Mouse (Mus musculus) adrenal gland, adult 2 months (tissue): ENCODE results near the gene Rgs6. TPM values are rescaled to one million over a fixed set of nuclear protein-coding genes. Genes with fewer than 3 reads are reported as not detected.
A peak's percentile ranks its signal among the peaks of the same experiment; 100 is the strongest.

Source experiments
- DNase-seq: peaks from one replicate; pipeline ENCODE4 v3.0.0; 2021
- polyA plus RNA-seq: library from polyadenylated mRNA; depleted of rRNA; stranded (reverse); fragments of >200 nt; gene quantifications from 2 replicates; pipeline ENCODE4 v1.2.3, GENCODE M21; 2012
- total RNA-seq, 2 experiments: library from RNA; stranded (reverse); gene quantifications; 2 replicates each; pipeline ENCODE4 v1.2.3; 2021

Rgs6 gene
- total and polyA plus RNA-seq, 3 experiments: 0.16 to 0.76 (median 0.75) TPM

DNA sequence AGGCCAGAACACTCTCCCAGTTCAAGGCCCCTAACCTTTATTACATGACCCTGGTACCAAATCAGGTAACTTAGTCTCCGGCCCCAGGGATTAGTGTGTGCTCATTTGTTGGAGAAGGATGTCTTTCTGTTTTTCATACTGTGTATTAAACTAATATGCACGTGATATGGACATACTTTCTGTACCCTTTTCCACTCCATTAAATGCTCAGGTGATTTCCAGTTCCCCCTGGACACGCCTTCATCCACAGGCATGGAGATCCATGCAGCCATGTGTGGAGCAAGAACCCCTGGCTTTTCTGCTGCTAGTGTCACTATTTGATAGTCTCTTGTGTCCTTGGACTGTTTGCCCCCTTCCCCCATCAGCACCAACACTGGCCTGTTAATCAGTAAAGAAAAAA, 390.2 kb downstream of the Rgs6 start:
- no peak for DNase-seq

DNA sequence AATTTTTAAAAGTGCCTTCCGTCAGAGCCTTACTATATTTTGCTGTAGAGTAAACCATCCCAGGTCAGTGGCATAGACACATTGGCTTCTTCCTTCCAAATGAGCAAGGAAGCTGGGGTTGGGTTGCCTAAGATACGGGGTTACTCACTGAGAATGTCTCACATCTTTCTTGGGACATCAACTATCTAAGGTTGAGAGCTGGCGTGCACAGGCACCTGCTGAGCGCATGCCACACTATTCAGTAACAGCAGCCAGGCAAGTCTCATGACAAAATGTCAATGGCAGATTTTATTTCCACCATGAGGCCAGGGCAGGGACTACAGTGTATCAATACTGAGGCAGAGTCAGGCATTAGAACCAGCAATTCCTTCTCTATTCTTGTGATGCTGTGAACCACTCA, 394.6 kb downstream of the Rgs6 start:
- no peak for DNase-seq

DNA sequence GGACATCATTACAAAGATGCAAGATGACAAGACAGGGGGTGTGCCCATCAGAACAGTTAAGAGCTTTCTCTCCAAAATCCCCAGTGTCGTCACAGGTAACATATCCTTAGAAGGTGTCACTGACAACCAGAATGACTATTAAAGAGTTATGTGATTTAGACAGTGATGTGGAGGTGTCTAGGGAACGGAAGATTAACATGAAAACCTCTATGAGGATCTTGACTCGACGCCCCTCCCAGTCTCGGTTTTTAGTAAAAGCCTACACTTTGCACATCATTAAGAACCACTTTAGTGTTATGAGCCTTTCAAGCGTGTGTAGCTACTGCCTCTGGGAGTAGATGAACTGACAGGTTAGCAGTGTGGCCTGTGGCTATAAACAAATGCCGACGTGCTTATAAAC, 397.2 kb downstream of the Rgs6 start:
- DNase-seq: no peak

DNA sequence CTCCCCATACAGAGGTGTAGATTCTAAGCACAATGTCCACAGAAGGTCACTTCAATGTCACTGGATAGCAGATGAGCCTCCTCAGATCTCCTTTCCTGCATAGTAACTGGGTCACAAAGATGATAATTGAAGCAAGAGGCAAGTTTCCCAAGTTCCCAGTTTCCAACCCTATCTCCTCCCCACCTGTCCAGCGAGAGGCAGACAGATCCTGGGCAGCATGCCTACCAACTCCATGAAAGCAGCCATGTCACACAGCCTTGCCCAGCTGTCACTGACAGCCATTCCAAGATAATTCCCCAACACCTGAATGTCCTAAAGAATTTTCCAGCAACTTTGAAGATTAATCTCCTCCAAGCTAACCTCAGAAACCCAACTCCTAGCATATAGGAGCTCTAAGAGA, 399.6 kb downstream of the Rgs6 start:
- no peak for DNase-seq

DNA sequence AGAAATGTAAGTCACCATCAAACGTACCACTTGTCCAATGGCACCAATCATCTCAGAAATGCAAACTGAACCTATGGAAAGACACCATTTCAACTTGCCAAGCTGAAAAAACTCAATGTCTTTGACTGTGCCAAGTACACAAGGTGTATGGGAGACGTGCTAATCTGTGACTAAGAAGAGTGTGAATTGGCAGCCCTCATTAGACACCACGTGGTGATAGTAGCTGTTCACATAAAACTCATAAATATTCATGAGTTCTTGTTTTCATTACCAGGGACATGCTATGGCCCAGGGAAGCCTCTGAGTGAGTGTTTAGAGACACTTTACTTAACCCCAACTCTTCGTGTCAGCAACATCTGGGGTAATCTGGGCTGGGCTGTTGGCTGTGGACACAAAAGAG, 405.8 kb downstream of the Rgs6 start:
- no peak for DNase-seq

DNA sequence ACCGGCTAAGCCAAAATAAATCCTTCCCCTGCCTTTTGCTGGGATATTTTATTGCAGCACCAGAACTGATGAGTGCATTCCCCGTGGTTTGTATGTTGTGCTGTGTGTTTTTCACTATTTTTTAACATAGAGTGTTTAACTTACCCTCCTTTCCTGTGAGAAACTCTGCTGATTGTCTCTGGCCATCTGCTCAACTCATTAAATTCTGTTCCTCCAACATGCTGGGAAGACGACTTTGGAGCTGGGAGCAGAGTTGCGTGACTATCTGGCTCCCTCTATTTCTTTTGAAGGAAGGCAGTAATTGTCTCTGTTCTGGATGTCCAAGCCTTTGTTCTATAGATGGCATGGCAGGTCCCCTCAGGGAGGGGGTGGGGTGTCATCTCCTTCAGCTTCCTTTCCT, 408.7 kb downstream of the Rgs6 start:
- no peak for DNase-seq

DNA sequence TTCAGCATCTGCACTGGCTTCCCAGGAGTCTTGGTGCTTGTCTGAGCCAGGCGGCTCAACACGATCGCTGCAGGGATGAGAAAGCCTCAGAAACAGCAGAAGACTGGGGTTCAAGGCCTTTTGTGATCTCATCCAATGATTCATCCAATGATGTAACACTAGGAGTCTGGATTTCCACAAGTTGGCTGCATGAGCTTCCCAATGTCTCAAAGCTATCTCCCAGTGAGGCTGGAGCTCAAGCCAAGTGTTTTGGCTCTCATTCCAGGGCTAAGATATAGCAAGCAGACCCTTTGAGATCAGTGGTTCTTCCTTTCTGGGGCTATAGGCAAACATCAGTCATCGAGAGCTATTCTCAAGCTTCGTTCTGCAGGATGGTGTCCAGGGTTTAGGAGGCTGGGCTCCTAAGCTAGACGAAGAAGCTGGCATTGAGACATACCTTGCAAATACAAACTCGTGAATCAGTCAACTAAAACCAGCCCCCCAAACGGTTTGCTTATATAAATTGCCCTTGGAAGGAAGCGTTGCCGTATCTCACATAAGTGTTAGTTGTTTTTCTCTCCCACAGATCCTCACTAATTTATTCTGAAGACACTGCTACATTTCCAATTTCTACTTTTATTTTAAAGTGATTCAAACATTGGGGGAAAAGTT, 410.7 kb downstream of the Rgs6 start:
- DNase-seq: peak; percentile 76

DNA sequence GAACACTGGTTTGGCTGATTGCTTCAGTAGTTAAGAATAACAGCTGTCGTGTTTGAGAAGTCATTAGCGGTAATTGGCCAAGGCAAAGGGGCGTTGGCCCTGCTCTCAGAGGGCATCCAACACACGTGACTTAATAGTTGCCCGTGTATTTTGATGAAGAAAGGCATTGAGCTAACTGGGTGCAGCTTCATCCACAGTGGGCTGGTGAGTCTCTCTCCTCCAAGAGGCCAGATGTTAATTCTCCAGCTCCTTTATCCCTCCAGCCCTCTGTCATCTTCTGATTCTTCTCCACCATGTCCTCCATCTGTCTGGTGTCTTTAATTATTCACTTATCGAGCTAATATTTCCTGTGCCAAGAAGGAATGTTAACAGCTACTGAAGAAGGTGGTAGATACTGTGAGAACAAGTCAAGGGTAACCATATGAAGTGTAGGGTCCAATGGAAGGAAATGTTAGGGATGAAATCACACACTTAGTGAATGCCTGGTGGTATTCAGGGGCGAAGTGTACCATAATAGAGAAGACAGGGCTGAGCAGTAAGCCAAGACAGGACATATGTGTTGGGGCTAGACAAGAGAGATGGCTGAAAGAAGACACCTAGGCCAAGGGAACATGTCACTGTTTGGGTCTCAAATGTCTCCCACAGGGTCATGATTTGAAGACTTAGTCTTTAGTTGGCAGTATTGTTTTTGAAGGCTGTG, 411.4 kb downstream of the Rgs6 start:
- DNase-seq: no peak

DNA sequence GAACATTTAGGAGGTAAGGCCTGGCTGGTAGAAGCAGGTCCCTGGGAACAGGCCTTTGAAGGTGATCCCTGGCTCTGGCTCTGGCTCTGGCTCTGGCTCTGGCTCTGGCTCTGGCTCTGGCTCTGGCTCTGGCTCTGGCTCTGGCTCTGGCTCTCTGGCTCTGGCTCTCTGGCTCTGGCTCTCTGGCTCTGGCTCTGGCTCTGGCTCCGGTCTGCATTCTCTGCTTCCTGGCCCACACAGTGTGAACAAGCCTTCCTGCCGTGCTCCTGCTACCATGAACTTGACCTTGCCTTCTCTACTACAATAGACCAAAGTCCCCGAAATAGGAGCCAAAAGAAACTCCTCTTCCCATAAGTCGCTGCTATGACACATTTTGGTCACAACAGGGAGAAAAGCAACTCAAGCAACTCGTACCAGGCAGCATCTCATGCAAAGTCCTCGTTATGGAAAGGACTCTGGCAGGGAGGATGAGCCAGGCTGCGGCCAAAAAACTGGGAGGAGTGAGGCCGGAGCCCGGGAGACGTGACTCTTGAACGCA, 412.0 kb downstream of the Rgs6 start:
- DNase-seq: peak; percentile 10

DNA sequence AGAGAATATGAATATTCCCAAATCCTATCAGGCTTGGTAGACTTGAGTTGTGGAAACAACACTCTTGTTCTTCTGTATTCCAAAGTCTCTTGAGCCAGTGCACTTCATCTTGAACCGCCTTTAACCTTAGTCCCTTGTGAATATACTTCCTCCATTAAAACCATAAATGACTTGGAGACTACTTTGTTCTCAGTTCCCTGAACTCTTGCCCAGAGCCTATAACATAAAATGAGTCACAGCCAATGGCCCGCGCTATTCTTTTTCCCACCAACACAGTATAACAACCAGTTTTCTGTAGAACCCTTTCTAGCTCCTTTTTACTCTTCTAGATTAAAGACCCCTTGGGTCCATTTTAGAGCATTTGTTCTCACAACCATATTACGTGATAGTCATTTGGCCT, 412.9 kb downstream of the Rgs6 start:
- no peak for DNase-seq

DNA sequence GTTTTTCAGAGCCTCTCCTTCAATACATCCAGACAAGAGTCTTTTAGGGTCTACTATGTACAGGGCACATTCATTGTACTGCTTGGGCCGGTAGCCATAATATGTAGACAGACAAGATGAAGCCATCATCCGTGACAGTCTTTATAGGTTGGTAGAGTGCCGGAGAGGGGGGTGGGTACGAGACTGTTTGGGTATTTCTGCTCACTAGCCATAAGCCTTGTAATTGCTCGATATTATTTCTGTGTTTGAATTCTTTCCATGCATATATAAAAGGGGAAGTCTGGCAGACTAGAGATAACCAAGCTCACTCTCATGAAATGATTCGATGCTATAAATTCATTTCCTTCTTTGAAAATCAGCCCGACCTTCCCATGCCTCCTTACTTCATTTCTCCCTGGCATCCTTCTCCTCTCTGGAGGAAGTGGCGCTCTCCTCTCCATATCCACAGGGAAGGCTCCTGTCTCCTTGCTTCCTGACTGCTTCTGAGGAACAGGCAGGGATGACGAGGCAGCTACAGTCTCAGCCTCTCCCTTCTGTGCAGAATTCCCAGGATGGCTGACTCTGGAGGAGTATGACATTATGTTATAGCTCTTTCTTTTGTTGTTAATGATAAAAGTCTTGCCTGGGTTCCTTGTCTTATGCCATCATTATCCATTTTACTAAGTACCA, 416.1 kb downstream of the Rgs6 start:
- no peak for DNase-seq

DNA sequence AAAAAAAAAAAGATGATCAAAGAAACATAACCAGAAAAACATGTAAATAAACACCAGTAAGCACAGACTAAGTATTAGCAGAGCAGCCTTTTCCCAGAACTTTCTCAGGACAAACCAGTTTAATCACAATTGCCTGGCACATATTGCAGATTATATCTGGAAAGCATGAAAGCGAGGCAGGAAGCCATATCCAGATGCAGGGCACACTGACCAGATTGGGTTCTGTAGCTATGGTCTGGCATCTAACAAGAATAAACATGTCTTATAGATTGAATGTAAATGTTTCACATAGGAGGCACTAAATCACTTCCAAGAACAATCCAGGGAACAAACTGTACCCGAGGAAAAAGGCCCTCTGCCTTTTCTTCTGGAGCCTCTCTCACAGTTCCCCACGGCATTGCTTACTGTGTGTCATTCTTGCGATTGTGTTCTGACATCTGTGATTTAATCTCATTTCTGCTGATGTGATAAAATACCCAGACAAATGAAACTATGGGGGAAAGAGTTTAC, 423.0 kb downstream of the Rgs6 start:
- DNase-seq: no peak

DNA sequence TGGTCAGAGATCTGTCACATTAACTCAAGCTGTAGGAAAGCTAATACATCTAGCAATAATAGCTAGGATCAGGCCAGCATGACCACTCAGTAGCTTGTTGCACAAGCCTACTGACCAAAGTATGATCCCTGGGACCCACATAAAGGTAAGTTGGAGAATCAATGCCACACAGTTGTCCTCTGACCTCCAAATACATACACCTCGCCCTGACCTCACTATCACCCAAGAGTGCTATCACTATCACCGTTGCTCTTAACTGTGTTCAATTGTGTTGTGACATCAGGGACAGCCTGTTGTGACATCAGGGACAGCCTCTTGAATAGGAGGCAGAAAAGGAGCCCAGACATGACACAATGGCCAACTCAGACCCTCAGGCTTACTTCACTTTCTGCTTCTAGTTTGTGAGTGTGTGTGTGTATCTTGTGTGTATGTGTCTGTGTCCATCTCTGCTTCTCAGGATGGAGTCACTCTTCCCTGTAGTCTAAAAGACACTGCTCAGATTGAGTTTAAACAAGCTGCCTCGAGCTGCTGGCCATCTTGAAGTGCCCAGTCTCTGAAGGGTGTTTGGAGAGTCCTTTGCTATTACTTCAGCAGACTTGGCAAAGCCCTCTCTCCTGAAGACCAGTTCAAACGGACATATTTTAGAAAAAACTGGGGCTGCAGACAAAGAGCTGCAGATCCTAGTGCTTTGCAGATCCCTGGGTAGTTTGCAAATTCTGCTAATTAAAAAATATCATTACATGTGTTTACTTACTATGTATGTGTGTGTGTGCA, 426.0 kb downstream of the Rgs6 start:
- DNase-seq: no peak

DNA sequence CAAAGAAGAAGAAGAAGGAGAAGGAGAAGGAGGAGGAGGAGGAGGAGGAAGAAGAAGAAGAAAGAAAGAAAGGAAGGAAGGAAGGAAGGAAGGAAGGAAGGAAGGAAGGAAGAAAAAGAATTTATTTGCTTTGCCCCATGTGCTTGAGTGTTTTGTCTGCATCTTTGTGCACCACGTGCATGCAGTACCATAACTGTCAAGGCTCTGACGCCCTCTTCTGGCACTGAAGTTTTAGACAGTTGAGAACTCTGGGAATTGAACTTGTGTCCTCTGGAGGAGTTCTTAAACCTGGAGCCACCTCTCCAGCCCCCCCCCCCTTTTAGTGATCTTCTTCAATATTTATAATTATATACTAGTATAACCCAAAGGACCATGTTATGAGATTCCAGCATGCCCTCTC, 426.8 kb downstream of the Rgs6 start:
- DNase-seq: no peak

DNA sequence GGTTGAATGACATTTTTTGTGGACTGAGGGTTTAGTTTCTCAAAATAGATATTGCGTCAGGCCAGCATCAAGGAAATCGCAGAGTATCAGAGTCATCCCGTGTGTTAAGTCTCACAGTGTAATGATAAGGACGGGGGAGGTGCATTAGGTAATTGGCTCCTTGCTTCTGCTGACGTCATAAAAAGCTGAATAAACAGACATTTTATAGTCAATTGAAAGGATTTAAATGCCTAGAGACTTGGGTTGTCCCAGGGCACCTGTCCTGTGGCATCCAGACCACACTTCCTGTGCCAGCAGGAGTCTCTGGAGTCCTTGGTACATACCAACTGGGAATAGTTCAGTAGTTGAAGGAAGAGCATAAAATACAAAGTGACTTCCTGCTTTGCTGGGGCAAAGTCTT, 427.3 kb downstream of the Rgs6 start:
- no peak for DNase-seq

DNA sequence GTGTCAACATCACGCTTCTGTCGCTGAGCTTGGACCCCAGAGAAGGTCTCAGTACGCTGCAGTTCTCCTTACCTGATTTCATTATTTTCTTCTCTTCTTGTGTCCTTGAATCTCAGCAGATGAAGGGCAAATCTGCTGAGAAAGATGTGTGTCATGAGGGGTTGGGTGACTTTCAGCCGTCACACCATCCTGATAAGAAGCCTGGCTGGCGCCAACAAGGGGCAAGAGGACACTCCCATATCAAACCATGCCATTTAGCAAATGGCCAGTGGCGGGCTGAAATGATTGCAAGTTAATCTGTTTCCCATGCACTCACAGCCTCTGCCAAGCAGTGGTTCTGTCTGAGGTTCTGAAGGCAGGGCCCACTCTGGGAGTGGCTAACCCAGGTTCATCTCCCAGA, 428.4 kb downstream of the Rgs6 start:
- DNase-seq: peak; percentile 39

DNA sequence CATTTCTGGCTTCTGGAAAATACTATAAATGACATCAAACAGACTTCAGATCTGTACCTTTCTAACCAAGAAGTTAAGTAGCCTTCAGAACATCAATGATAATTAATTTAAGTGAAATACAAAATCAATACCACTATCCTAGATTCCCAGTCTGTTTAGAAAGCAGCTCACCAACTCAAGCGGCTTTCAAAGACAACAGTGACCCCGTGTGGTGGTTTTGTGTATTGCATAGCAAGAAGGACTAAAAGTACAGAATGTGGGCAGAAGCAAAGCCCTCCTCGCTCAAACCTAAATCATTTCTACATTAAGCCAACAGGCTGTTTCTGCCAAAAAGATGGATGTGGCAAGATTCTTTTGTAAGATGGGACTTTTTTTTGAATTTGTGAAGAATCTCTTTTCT, 429.9 kb downstream of the Rgs6 start:
- peak; percentile 78 for DNase-seq

DNA sequence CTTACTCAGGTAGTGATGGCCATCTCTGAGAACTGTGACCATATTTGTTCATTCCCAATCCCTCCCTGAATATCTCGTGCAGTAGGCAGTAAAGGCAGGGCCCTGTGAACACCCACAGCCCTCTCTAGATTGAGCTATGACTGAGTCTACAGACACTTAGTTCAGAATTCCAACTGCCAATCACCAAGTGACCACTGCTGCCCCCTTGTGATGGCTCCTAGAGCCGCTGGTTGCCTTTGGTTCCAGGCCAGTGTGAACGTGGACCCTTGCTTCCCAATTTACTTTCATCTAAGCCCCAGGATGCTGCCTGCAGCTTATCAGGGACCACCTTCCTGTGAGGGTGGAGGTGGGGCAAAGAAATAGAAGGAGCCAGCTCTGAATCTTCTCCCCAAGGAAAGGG, 438.9 kb downstream of the Rgs6 start:
- DNase-seq: no peak

DNA sequence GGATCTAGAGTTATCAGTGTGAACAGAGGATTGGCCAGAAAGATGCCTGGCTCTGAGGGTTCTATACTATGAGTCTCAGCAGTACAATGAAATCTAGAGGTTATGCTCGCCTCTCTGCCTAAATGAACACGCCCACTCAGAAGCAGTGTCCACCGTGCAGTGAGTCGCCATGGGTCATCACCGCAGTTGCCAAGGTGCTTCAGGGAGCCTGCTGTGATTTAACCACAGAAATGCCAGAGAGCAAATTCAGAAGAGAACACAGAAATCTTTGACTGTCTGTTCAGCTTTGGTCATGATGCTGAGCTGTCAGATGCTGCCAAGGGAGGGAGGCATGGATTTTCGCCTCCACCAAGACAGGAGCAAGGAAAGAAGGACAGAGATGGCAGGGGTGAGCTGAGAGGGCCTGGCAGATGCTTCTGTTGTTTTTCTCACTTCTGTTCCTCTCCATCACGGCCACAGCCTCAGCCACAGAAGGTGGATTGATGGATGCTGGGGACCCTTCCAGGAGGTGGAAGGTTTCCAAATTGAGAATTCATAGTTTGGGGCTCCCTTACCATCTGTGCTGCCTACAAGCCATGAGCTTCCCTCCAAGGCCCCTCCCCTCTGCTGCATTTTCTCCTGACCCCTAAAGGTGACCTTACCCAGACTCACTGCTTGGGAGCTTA, 445.2 kb downstream of the Rgs6 start:
- no peak for DNase-seq

DNA sequence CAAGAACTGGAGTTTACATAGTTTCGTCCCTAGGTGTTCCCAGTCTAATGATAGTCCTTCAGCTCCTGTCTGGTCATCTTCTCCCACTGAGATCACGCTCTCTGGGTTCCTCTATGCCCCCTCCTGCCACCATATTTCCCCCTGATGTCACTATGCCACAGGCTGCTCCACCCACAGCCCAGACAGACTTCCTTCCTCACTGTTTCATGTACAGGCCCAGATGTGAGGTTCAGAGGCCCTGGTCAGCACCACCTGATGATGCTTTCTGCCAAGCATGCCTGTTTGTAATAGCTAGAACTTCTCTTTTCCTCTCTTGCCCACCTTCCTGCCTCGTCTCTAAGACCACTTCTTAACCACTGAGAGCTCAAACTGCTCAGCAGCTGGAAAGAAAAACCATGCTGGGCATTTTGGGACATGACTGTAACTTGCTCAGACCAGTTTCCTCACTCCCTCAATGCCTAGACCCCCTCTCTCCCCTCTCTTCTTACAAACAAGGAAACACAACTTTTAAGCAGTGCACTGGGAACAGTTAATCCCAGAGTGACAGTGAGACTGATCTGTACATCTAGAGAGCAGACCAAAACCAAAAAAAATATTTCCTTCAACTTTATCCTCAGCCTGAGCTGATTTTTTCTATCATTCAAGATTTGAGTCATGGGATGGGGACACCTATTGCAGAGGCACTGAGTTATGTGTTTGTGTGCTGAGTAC, 446.9 kb downstream of the Rgs6 start:
- DNase-seq: no peak
